Mouse (Mus musculus) gastrocnemius, postnatal 36 days (tissue): ENCODE data around the gene Smg7. TPM values are rescaled to one million over a fixed set of nuclear protein-coding genes. Genes with fewer than 3 reads are reported as not detected.

Experiments used
- total RNA-seq, 2 experiments: library from RNA; stranded (reverse); gene quantifications; 2 replicates each; pipeline ENCODE4 v1.2.3; 2021

Gene Smg7
- total RNA-seq, 2 experiments from 2014 or later, result 33.5 to 34.4 TPM

Other genes starting within 250 kb of the Smg7 start
- not detected for gene Apobec4, start 152.1 kb downstream of the Smg7 start, total RNA-seq
- gene Rgl1, start 136.3 kb downstream of the Smg7 start, total RNA-seq, result 10 to 100 TPM; 10.8 to 10.9 TPM
- gene Arpc5, start 136.1 kb downstream of the Smg7 start, total RNA-seq, result 10 to 100 TPM; 11.9 to 12.5 TPM
- 1 to 10 TPM in 1 of 2 experiments, under 1 TPM in 1; 0.54 to 2.4 TPM for gene Ncf2, start 102.5 kb downstream of the Smg7 start, total RNA-seq
- gene Nmnat2, start 52.3 kb upstream of the Smg7 start, total RNA-seq, result under 1 TPM; 0.38 to 0.42 TPM